Comparison of ENCODE assay signal across 8 mouse cellular contexts in the genomic region with DNA sequence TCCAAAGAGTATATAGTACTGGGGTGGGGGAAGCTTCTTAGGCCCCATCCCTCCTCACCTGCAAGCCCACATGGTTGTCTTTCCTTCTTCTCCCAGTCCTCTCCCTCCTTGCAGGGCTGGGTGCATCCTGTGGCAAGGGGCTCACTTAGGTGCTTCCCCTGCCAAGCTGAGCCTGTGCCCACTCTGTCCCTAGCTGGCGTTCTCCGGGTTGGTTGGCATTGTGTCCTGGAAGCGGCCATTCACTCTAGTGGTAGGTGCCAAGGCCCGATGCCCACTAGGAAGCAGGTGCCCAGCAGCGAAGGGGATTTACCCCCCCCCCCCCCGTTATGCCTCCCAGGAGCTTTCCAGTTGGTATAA. TPM values are rescaled to one million over a fixed set of nuclear protein-coding genes. Genes with fewer than 3 reads are reported as not detected.
DNase-seq lines count a peak whose midpoint lies in the region; ATAC-seq and TF ChIP-seq lines count a peak whose summit lies in the region.

No protein-coding gene starts in this region.

- ATAC-seq in kidney, embryonic 14.5 days (ENCODE audit: low FRiP score, low TSS enrichment) = no peak
- no peak for ATAC-seq in forebrain, embryonic 12.5 days (ENCODE audit: low FRiP score)
- ATAC-seq in liver, embryonic 14.5 days (ENCODE audit: insufficient read depth) = no peak

- peaks cover 7% of the 10 kb centered on the region for H3K79me2 ChIP-seq in MEL (ENCODE audit: control insufficient read depth, insufficient read depth, low read length, poor library complexity)

- 81% methylated on average over 6 of the region's 6 CpGs for WGBS in kidney, embryonic 14.5 days
- WGBS in kidney, adult 2 months = 68% methylated on average over 6 of the region's 6 CpGs
- 83% methylated on average over 6 of the region's 6 CpGs for WGBS in forebrain, embryonic 12.5 days
- WGBS in liver, embryonic 14.5 days (ENCODE audit: insufficient replicate concordance) = 73% methylated on average over 6 of the region's 6 CpGs

- peaks cover 47% of the 10 kb centered on the region for H3K36me3 ChIP-seq in kidney, embryonic 14.5 days (ENCODE audit: control insufficient read depth, insufficient read depth, low read length)
- H3K36me3 ChIP-seq in kidney, adult 2 months (ENCODE audit: control insufficient read depth, insufficient read depth, low read length) = no peaks in the 10 kb centered on the region; the same call in 1 of the 2 replicates
- H3K36me3 ChIP-seq in MEL (ENCODE audit: control insufficient read depth in 1 of 2, insufficient read depth in 2 of 2, low read length in 2 of 2) = peaks cover 7 to 61% of the 10 kb centered on the region in 2 experiments
- H3K36me3 ChIP-seq in forebrain, embryonic 12.5 days (replicated peaks) = peaks cover 48% of the 10 kb centered on the region
- peaks cover 19% of the 10 kb centered on the region for H3K36me3 ChIP-seq in liver, embryonic 14.5 days (replicated peaks; ENCODE audit: control insufficient read depth, insufficient read depth, low read depth)

- H3K27ac ChIP-seq in kidney, embryonic 14.5 days (ENCODE audit: low read depth, low read length) = peak overlapping the region; percentile 93
- no peak overlapping the region for H3K27ac ChIP-seq in kidney, adult 2 months (ENCODE audit: insufficient read depth, low read depth, low read length)
- H3K27ac ChIP-seq in MEL (ENCODE audit: control insufficient read depth, low read depth, low read length) = peak overlapping the region; percentile 92; the same call in 1 of the 2 replicates
- H3K27ac ChIP-seq in forebrain, embryonic 12.5 days = no peak overlapping the region; the same call in 1 of the 2 replicates
- H3K27ac ChIP-seq in liver, embryonic 14.5 days = no peak overlapping the region

- no peak for DNase-seq in kidney, adult 2 months
- no peak for DNase-seq in MEL (ENCODE audit: low read depth, low spot score)
- no peak for DNase-seq in liver, embryonic 14.5 days (ENCODE audit: low read depth in 3 of 3, low spot score in 3 of 3)
- no peak for DNase-seq in gastrocnemius, adult 8-10 months (ENCODE audit: low spot score in 2 of 2)
- no peak for DNase-seq in spleen, adult 12 weeks (ENCODE audit: low spot score)
- DNase-seq in kidney, postnatal 25 days = no peak

- TF ChIP-seq POLR2A in kidney, adult 2 months (IDR thresholded peaks at IDR 0.05; ENCODE audit: low read depth, low read length) = no peak
- TF ChIP-seq POLR2A in MEL (IDR thresholded peaks at IDR 0.05; ENCODE audit: control insufficient read depth in 1 of 2, insufficient read depth in 1 of 2, low read depth in 1 of 2, low read length in 2 of 2, poor library complexity in 1 of 2) = no peak

- TF ChIP-seq RAD21 in MEL (IDR thresholded peaks at IDR 0.05; ENCODE audit: low read depth, low read length) = no peak

- peak overlapping the region; percentile 88 for H3K9ac ChIP-seq in kidney, embryonic 14.5 days (ENCODE audit: low read depth, low read length)
- peak overlapping the region; percentile 63 for H3K9ac ChIP-seq in MEL (ENCODE audit: control insufficient read depth, low read depth, low read length, poor library complexity, severe bottlenecking)
- peak overlapping the region; percentile 90 for H3K9ac ChIP-seq in forebrain, embryonic 12.5 days
- H3K9ac ChIP-seq in liver, embryonic 14.5 days (replicated peaks) = no peak overlapping the region

- no peaks in the 10 kb centered on the region for H3K9me3 ChIP-seq in kidney, embryonic 14.5 days (ENCODE audit: control insufficient read depth, low read length)
- H3K9me3 ChIP-seq in MEL (replicated peaks; ENCODE audit: insufficient read depth, low read length) = no peaks in the 10 kb centered on the region
- no peaks in the 10 kb centered on the region for H3K9me3 ChIP-seq in forebrain, embryonic 12.5 days
- H3K9me3 ChIP-seq in liver, embryonic 14.5 days (ENCODE audit: control insufficient read depth, low read length) = no peaks in the 10 kb centered on the region

- TF ChIP-seq EP300 in MEL (IDR thresholded peaks at IDR 0.05; ENCODE audit: low read depth in 1 of 2, low read length in 2 of 2) = no peak
- no peak for TF ChIP-seq EP300 in liver, embryonic 14.5 days (IDR thresholded peaks at IDR 0.05; ENCODE audit: low read depth)

- H3K27me3 ChIP-seq in kidney, embryonic 14.5 days (ENCODE audit: control insufficient read depth, insufficient read depth, low read length) = no peaks in the 10 kb centered on the region
- no peaks in the 10 kb centered on the region for H3K27me3 ChIP-seq in kidney, adult 2 months (replicated peaks; ENCODE audit: control insufficient read depth, insufficient read depth, low read length)
- H3K27me3 ChIP-seq in MEL (ENCODE audit: control insufficient read depth in 1 of 2, insufficient read depth in 2 of 2, low read length in 2 of 2) = no peaks in the 10 kb centered on the region
- peaks cover 4% of the 10 kb centered on the region; the same call in 1 of the 2 replicates for H3K27me3 ChIP-seq in forebrain, embryonic 12.5 days
- H3K27me3 ChIP-seq in liver, embryonic 14.5 days (ENCODE audit: control insufficient read depth, insufficient read depth, low read length) = no peaks in the 10 kb centered on the region

- peaks cover 49% of the 10 kb centered on the region for H3K4me1 ChIP-seq in kidney, embryonic 14.5 days (ENCODE audit: control insufficient read depth, insufficient read depth, low read length)
- H3K4me1 ChIP-seq in kidney, adult 2 months (ENCODE audit: control insufficient read depth, insufficient read depth, low read length) = no peaks in the 10 kb centered on the region
- peaks cover 23 to 70% of the 10 kb centered on the region in 2 experiments for H3K4me1 ChIP-seq in MEL (ENCODE audit: control insufficient read depth in 1 of 2, insufficient read depth in 2 of 2, low read length in 2 of 2)
- peaks cover 44% of the 10 kb centered on the region for H3K4me1 ChIP-seq in forebrain, embryonic 12.5 days
- peaks cover 6 to 7% of the 10 kb centered on the region in 2 experiments; a peak in 2 of 4 replicates for H3K4me1 ChIP-seq in liver, embryonic 14.5 days (replicated peaks; ENCODE audit: control insufficient read depth in 2 of 2, insufficient read depth in 2 of 2, low read length in 1 of 2)

- H3K4me2 ChIP-seq in kidney, embryonic 14.5 days (replicated peaks; ENCODE audit: low read depth, low read length) = peak overlapping the region; percentile 95
- H3K4me2 ChIP-seq in forebrain, embryonic 12.5 days = peak overlapping the region; percentile 81
- peak overlapping the region; percentile 63 for H3K4me2 ChIP-seq in liver, embryonic 14.5 days (ENCODE audit: low read depth)

- peak overlapping the region; percentile 67 for H3K4me3 ChIP-seq in kidney, embryonic 14.5 days (ENCODE audit: low read length)
- H3K4me3 ChIP-seq in kidney, adult 2 months (ENCODE audit: insufficient read depth, low read depth, low read length) = no peak overlapping the region
- no peak overlapping the region for H3K4me3 ChIP-seq in MEL (ENCODE audit: control insufficient read depth in 1 of 2, insufficient read depth in 1 of 2, low read depth in 2 of 2, low read length in 2 of 2)
- H3K4me3 ChIP-seq in forebrain, embryonic 12.5 days (replicated peaks) = peak overlapping the region; percentile 59
- H3K4me3 ChIP-seq in liver, embryonic 14.5 days (ENCODE audit: insufficient read depth in 1 of 2, low read depth in 2 of 2, low read length in 2 of 2) = no peak overlapping the region

- TF ChIP-seq CTCF in kidney, adult 2 months (conservative IDR thresholded peaks at IDR 0.05; ENCODE audit: insufficient read depth, insufficient read length, low read depth, low read length) = no peak
- TF ChIP-seq CTCF in MEL (IDR thresholded peaks at IDR 0.05 in 2 of 3, conservative IDR thresholded peaks at IDR 0.05 in 1 of 3; ENCODE audit: control insufficient read depth in 1 of 3, insufficient read depth in 1 of 3, low read depth in 2 of 3, low read length in 3 of 3, poor library complexity in 1 of 3, severe bottlenecking in 1 of 3) = no peak
- no peak for TF ChIP-seq CTCF in liver, embryonic 14.5 days (IDR thresholded peaks at IDR 0.05; ENCODE audit: low read depth)

RNA-seq across cellular contexts. Expression of a gene that starts 1.0 kb away (rescaled TPM):
- polyA plus RNA-seq in kidney, embryonic 14.5 days (2014; fragmentation: Nextera tagmentation; extraction: Ambion mirVana) = 34.5 and 49.3 TPM in 2 replicates
- polyA plus RNA-seq in kidney, adult 2 months (2012; rRNA removed) = 18.3 and 18.4 TPM in 2 replicates
- total RNA-seq in MEL (2012; rRNA removed) = 6.2 and 7.0 TPM in 2 replicates
- polyA plus RNA-seq in MEL (2012; ENCODE audit: insufficient read depth in 1 of 2, insufficient read length in 2 of 2, low read depth in 1 of 2, low replicate concordance in 2 of 2, missing spikeins in 1 of 2) = 10 to 100 TPM in 1 of 2 experiments, not detected in 1; 35.3 TPM
- 25.6 and 26.3 TPM in 2 replicates for polyA plus RNA-seq in forebrain, embryonic 12.5 days (2016; fragmentation: Nextera tagmentation; extraction: Ambion mirVana)
- polyA plus RNA-seq in liver, embryonic 14.5 days (2012; rRNA removed) = 3.6 and 3.9 TPM in 2 replicates
- 1.7 and 2.6 TPM in 2 replicates for polyA plus RNA-seq in liver, embryonic 14.5 days (2014; fragmentation: Nextera tagmentation; extraction: Ambion mirVana)
- total RNA-seq in gastrocnemius, adult 8-10 months (2022) = 10 to 100 TPM; 19.2 to 22.6 (median 20.3) TPM

RNA-seq across cellular contexts. Expression of a gene that starts 6.7 kb away (rescaled TPM):
- polyA plus RNA-seq in kidney, embryonic 14.5 days (2014; fragmentation: Nextera tagmentation; extraction: Ambion mirVana) = 84.6 and 107 TPM in 2 replicates
- polyA plus RNA-seq in kidney, adult 2 months (2012; rRNA removed) = 138 and 141 TPM in 2 replicates
- total RNA-seq in MEL (2012; rRNA removed) = 78.1 and 101 TPM in 2 replicates
- polyA plus RNA-seq in MEL (2012; ENCODE audit: insufficient read depth in 1 of 2, insufficient read length in 2 of 2, low read depth in 1 of 2, low replicate concordance in 2 of 2, missing spikeins in 1 of 2) = 100 to 1,000 TPM in 1 of 2 experiments, not detected in 1; 287 TPM
- 89.7 and 94.4 TPM in 2 replicates for polyA plus RNA-seq in forebrain, embryonic 12.5 days (2016; fragmentation: Nextera tagmentation; extraction: Ambion mirVana)
- 35.3 and 46.3 TPM in 2 replicates for polyA plus RNA-seq in liver, embryonic 14.5 days (2012; rRNA removed)
- 41.0 and 44.2 TPM in 2 replicates for polyA plus RNA-seq in liver, embryonic 14.5 days (2014; fragmentation: Nextera tagmentation; extraction: Ambion mirVana)
- total RNA-seq in gastrocnemius, adult 8-10 months (2022) = 10 to 100 TPM; 35.7 to 40.0 (median 37.3) TPM

RNA-seq across cellular contexts. Expression of a gene that starts 18.8 kb away (rescaled TPM):
- 32.0 and 37.4 TPM in 2 replicates for polyA plus RNA-seq in kidney, embryonic 14.5 days (2014; fragmentation: Nextera tagmentation; extraction: Ambion mirVana)
- polyA plus RNA-seq in kidney, adult 2 months (2012; rRNA removed) = 61.6 and 65.3 TPM in 2 replicates
- total RNA-seq in MEL (2012; rRNA removed) = 42.8 and 49.1 TPM in 2 replicates
- 10 to 100 TPM in 1 of 2 experiments, not detected in 1; 55.0 TPM for polyA plus RNA-seq in MEL (2012; ENCODE audit: insufficient read depth in 1 of 2, insufficient read length in 2 of 2, low read depth in 1 of 2, low replicate concordance in 2 of 2, missing spikeins in 1 of 2)
- 34.3 and 37.4 TPM in 2 replicates for polyA plus RNA-seq in forebrain, embryonic 12.5 days (2016; fragmentation: Nextera tagmentation; extraction: Ambion mirVana)
- polyA plus RNA-seq in liver, embryonic 14.5 days (2012; rRNA removed) = 16.5 and 19.9 TPM in 2 replicates
- polyA plus RNA-seq in liver, embryonic 14.5 days (2014; fragmentation: Nextera tagmentation; extraction: Ambion mirVana) = 20.7 and 21.2 TPM in 2 replicates
- total RNA-seq in gastrocnemius, adult 8-10 months (2022) = 10 to 100 TPM; 14.4 to 21.5 (median 19.2) TPM

RNA-seq across cellular contexts. Expression of a gene that starts 19.3 kb away (rescaled TPM):
- polyA plus RNA-seq in kidney, embryonic 14.5 days (2014; fragmentation: Nextera tagmentation; extraction: Ambion mirVana) = 33.8 and 35.1 TPM in 2 replicates
- 37.8 and 40.2 TPM in 2 replicates for polyA plus RNA-seq in kidney, adult 2 months (2012; rRNA removed)
- total RNA-seq in MEL (2012; rRNA removed) = 27.5 and 28.2 TPM in 2 replicates
- polyA plus RNA-seq in MEL (2012; ENCODE audit: insufficient read depth in 1 of 2, insufficient read length in 2 of 2, low read depth in 1 of 2, low replicate concordance in 2 of 2, missing spikeins in 1 of 2) = 100 to 1,000 TPM in 1 of 2 experiments, 10 to 100 TPM in 1; 83.6 to 138 TPM
- polyA plus RNA-seq in forebrain, embryonic 12.5 days (2016; fragmentation: Nextera tagmentation; extraction: Ambion mirVana) = 41.1 and 42.5 TPM in 2 replicates
- 26.1 and 28.8 TPM in 2 replicates for polyA plus RNA-seq in liver, embryonic 14.5 days (2012; rRNA removed)
- polyA plus RNA-seq in liver, embryonic 14.5 days (2014; fragmentation: Nextera tagmentation; extraction: Ambion mirVana) = 6.7 and 7.2 TPM in 2 replicates
- 10 to 100 TPM; 13.6 to 21.5 (median 15.1) TPM for total RNA-seq in gastrocnemius, adult 8-10 months (2022)

RNA-seq across cellular contexts. Expression of a gene that starts 23.9 kb away (rescaled TPM):
- polyA plus RNA-seq in kidney, embryonic 14.5 days (2014; fragmentation: Nextera tagmentation; extraction: Ambion mirVana) = 0.49 and 0.73 TPM in 2 replicates
- 1.1 and 1.4 TPM in 2 replicates for polyA plus RNA-seq in kidney, adult 2 months (2012; rRNA removed)
- 4.0 TPM in 2 replicates for total RNA-seq in MEL (2012; rRNA removed)
- polyA plus RNA-seq in MEL (2012; ENCODE audit: insufficient read depth in 1 of 2, insufficient read length in 2 of 2, low read depth in 1 of 2, low replicate concordance in 2 of 2, missing spikeins in 1 of 2) = 1 to 10 TPM in 1 of 2 experiments, not detected in 1; 7.4 TPM
- polyA plus RNA-seq in forebrain, embryonic 12.5 days (2016; fragmentation: Nextera tagmentation; extraction: Ambion mirVana) = 11.2 and 15.1 TPM in 2 replicates
- polyA plus RNA-seq in liver, embryonic 14.5 days (2012; rRNA removed) = 0.23 and 0.31 TPM in 2 replicates
- 0.55 and 0.56 TPM in 2 replicates for polyA plus RNA-seq in liver, embryonic 14.5 days (2014; fragmentation: Nextera tagmentation; extraction: Ambion mirVana)
- under 1 TPM in 3 of 4 experiments, not detected in 1; 0.44 to 0.68 (median 0.51) TPM for total RNA-seq in gastrocnemius, adult 8-10 months (2022)

Comparison
In these comparisons a context has a peak if more than half of its experiments do, and no peak if none do; other contexts are left out.
1. H3K27ac ChIP-seq: peak in kidney, embryonic 14.5 days (single experiment) and MEL (single experiment); none in kidney, adult 2 months (single experiment), forebrain, embryonic 12.5 days (single experiment) and liver, embryonic 14.5 days (single experiment).
2. H3K4me3 ChIP-seq: peak in kidney, embryonic 14.5 days (single experiment) and forebrain, embryonic 12.5 days (single experiment); none in kidney, adult 2 months (single experiment), MEL (0 of 2) and liver, embryonic 14.5 days (0 of 2).
3. Peak in every context shown above with its lines, with median percentiles within 50 percentile points of each other: H3K4me2 ChIP-seq.